Mouse (Mus musculus): ENCODE measurements around the gene Atxn7l3b. TPM values are rescaled to one million over a fixed set of nuclear protein-coding genes. Genes with fewer than 3 reads are reported as not detected.

The Atxn7l3b gene
- polyA plus RNA-seq, 1 experiment from 2014 or later = 153 TPM

GRCm38 (mm10) chr10:112882789-112883687 is 45.8 kb downstream of the Atxn7l3b start:
- H3K9me3 ChIP-seq (ENCODE audit: control insufficient read depth, low read length) = no peaks in the 10 kb centered on the region
- H3K4me1 ChIP-seq (ENCODE audit: control insufficient read depth, insufficient read depth, low read length) = 0 out of 2 replicates have a peak, but pooled peaks cover 3% of the 10 kb centered on the region
- no peak overlapping the region for H3K9ac ChIP-seq (ENCODE audit: low read depth, low read length)
- peak; percentile 93 for ATAC-seq
- WGBS = 16% methylated on average over 6 of the region's 6 CpGs
- no peaks in the 10 kb centered on the region for H3K36me3 ChIP-seq (ENCODE audit: control insufficient read depth, insufficient read depth, low read length)
- no peaks in the 10 kb centered on the region for H3K27me3 ChIP-seq (replicated peaks; ENCODE audit: control insufficient read depth, insufficient read depth, low read length)
- 0 out of 2 replicates have a peak overlapping the region, but pooled peaks have one; percentile 24 for H3K27ac ChIP-seq (ENCODE audit: low read length)
- H3K4me2 ChIP-seq (ENCODE audit: low read depth, low read length) = no peak overlapping the region
- no peak overlapping the region for H3K4me3 ChIP-seq (ENCODE audit: low read length)

- Histone ChIP-seq H3K36me3 (ENCODE audit: control insufficient read depth, insufficient read depth, low read length) (no peaks in the 10 kb centered on the region), H3K27ac (ENCODE audit: low read length) (no peak overlapping the region), H3K4me2 (ENCODE audit: low read depth, low read length) (no peak overlapping the region), H3K4me1 (ENCODE audit: control insufficient read depth, insufficient read depth, low read length) (0 out of 2 replicates have a peak, but pooled peaks cover 3% of the 10 kb centered on the region), H3K4me3 (ENCODE audit: low read length) (no peak overlapping the region), H3K9ac (ENCODE audit: low read depth, low read length) (no peak overlapping the region), H3K27me3 (replicated peaks; ENCODE audit: control insufficient read depth, insufficient read depth, low read length) (no peaks in the 10 kb centered on the region), H3K9me3 (ENCODE audit: control insufficient read depth, low read length) (no peaks in the 10 kb centered on the region)
- WGBS = 87% methylated on average over 3 of the region's 3 CpGs
- peak; percentile 41; the same call in 1 of the 2 replicates for ATAC-seq
Measured at GRCm38 (mm10) chr10:112882149-112882548, 46.7 kb downstream of the Atxn7l3b start.

GRCm38 (mm10) chr10:112876655-112877393 is 52.0 kb downstream of the Atxn7l3b start:
- Histone ChIP-seq H3K9me3 (ENCODE audit: control insufficient read depth, low read length) (no peaks in the 10 kb centered on the region), H3K4me3 (ENCODE audit: low read length) (no peak overlapping the region), H3K36me3 (ENCODE audit: control insufficient read depth, insufficient read depth, low read length) (no peaks in the 10 kb centered on the region), H3K27ac (ENCODE audit: low read length) (no peak overlapping the region), H3K4me2 (ENCODE audit: low read depth, low read length) (no peak overlapping the region), H3K4me1 (ENCODE audit: control insufficient read depth, insufficient read depth, low read length) (no peaks in the 10 kb centered on the region), H3K9ac (ENCODE audit: low read depth, low read length) (no peak overlapping the region), H3K27me3 (replicated peaks; ENCODE audit: control insufficient read depth, insufficient read depth, low read length) (no peaks in the 10 kb centered on the region)
- WGBS = 63% methylated on average over 1 of the region's 1 CpGs
- ATAC-seq = no peak
